Mouse (Mus musculus): ENCODE measurements around the gene Lztfl1. TPM values are rescaled to one million over a fixed set of nuclear protein-coding genes. Genes with fewer than 3 reads are reported as not detected.
"Not testable (repeated sequence)": the region's sequence is repeated elsewhere in the genome, so short reads cannot be mapped to it uniquely, and the experiment has no call there.

Gene Lztfl1
- total RNA-seq (2021) = 10 to 100 TPM; 19.6 to 20.0 TPM
- long read RNA-seq, experiment 1, full-length matches to known transcripts = 16 of 22 reads
- long read RNA-seq, experiment 1, partial matches to known transcripts = 1 of 22 reads
- long read RNA-seq, experiment 1, other reads (novel, unspliced or antisense) = 5 of 22 reads
- long read RNA-seq, experiment 2, full-length matches to known transcripts = 8 of 13 reads
- long read RNA-seq, experiment 2, partial matches to known transcripts = 4 of 13 reads
- long read RNA-seq, experiment 2, other reads (novel, unspliced or antisense) = 1 of 13 reads

- peak; percentile 97 for DNase-seq (ENCODE audit: low spot score)
These were observed at the start of gene Lztfl1 for GRCm38 (mm10) chr9:123717186-123718008. Lztfl1 (minus strand) TSS chr9:123717697.

DNA sequence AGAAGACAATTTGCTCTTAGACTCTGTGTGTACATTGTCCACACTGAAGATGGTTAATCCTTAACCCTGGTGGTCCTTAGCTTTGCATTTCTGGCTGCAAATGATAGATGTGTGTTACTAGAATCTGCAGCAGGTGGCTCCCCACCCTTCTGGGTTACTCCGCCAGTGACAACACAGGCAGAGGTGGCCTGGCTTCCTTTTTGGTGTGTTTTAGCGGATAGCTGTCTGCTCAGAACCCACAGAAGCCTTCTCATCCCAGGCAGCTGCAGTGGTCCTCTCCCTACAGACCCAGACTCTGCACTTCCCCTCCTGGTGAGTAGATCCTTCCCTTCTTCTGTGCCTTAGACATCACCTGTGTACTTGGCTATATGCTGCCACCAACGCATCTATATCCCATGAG lies 49.5 kb upstream of the Lztfl1 start:
- no peak for DNase-seq (ENCODE audit: low spot score)

DNA sequence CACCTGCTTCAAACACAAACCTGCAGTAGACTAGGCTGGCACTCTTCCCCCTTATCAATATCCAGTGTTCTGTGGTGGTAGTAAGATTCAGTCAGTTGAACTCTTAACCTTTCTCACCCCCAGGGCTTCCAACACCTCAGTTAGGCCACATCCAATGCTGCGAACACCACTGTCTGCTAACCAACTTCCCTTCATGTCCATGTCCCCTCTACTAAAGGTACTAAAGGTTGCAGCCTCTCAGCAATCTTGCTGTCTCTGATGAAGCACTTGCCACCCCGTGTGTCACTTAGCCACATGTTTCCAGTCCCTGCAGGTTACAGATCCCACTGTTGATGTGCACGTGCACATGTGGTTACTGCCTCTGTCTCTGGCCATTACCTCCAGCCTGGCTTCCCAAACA lies 46.3 kb upstream of the Lztfl1 start:
- DNase-seq (ENCODE audit: low spot score) = no peak

DNA sequence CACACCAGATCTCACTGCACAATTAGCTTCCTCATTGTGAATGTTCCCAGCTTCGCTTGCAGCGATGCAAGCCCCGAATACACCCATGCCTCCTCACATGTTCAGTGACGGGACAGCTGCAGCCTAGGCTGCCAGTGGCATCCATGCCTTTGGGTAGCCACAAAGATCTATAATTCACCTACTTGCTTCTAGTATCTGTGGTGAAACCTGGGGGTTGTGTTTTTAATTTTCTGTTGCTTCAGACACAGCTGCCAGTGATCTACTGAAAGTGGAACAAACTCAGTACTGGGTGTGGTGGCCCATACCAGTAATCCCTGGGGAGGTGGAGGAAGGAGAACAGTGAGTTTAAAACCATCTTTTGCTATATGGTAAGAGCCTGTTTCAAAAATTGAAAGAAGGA lies 45.4 kb upstream of the Lztfl1 start:
- peak; percentile 55 for DNase-seq (ENCODE audit: low spot score)

GRCm38 (mm10) chr9:123760806-123761205 lies 43.3 kb upstream of the Lztfl1 start:
- DNase-seq (ENCODE audit: low spot score) = no peak

DNA sequence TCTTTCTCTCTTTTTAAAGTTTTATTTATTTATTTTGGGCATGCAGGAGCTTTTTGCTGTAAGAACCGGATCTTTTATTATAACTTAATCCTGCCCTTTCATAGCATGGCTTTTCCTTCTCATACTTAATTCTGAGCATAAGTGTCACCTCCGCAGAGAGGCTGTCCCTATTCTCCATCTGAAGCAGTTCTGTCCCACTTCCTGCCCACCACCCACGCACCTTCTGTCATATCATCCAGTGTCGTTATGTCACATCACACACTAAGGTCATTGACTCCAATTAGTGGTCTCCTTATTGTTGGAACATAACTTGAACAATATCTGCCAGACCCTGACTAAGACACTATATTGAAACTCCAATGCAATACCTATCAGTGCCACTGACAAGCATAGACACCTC lies 41.1 kb upstream of the Lztfl1 start:
- no peak for DNase-seq (ENCODE audit: low spot score)

- no peak for DNase-seq (ENCODE audit: low spot score)
These were observed 40.7 kb upstream of the Lztfl1 start for GRCm38 (mm10) chr9:123758156-123758555.

DNA sequence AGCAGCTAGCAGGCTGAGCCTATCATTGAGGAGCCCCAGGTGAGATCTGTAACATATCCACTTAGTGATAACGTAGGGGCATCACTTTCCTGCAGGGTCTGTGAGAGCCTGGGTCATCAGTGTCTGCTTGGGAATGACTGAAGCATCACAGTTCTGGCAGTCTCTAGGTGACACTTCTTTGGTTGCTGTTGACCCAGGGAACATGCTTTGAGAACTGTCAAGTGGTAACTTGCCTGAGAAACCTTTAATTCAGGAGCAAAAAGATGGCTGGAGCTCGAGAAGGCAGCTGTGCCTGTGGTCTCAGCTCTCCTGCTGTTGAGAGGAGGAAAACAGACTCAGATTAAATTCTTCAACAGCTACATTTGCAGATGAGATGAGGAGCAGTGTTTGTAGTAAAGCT lies 39.8 kb upstream of the Lztfl1 start:
- no peak for DNase-seq (ENCODE audit: low spot score)

DNA sequence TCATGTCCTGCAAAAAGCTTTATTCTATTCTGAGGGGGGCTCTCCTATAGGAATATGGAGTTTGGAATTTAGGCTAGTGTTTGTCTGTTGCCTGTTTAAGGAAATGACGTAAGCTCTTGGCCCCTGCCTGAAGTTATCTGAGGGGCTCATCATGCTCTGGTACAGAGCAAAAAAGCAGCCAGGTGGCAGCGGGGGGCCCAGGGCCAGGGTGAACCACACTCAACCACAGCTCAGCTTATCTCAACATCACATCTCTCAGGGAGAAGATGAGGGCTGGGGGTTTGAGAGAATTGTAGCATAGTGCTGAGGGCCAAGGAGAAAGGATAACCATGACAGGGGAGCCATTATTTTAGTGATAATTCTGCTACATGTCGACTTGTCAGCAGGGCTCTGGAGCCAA lies 39.3 kb upstream of the Lztfl1 start:
- no peak for DNase-seq (ENCODE audit: low spot score)

DNA sequence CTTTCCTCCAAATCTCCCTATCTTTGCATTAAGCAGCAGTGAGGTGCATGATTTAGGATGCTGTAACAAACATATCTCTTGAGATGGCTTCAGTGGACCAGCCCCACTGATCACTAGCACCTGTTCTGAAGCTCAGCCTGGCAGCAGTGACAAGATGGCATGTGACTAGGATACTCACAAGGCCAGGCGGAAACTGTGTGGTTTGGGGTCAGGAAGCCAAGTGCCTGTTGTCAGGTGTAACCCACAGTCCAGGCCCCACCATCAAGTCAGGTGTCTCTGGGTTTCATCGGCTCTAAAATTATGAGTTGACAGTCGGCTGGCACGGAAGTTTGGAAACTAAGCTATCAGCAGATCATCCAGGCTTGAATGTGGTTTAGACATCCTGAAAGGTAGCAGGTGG lies 36.8 kb upstream of the Lztfl1 start:
- no peak for DNase-seq (ENCODE audit: low spot score)

- DNase-seq (ENCODE audit: low spot score) = not testable (repeated sequence)
These were observed 32.2 kb upstream of the Lztfl1 start for GRCm38 (mm10) chr9:123749687-123750086.

GRCm38 (mm10) chr9:123740799-123741198 lies 23.3 kb upstream of the Lztfl1 start:
- DNase-seq (ENCODE audit: low spot score) = no peak

GRCm38 (mm10) chr9:123734133-123734532 lies 16.6 kb upstream of the Lztfl1 start:
- no peak for DNase-seq (ENCODE audit: low spot score)

DNA sequence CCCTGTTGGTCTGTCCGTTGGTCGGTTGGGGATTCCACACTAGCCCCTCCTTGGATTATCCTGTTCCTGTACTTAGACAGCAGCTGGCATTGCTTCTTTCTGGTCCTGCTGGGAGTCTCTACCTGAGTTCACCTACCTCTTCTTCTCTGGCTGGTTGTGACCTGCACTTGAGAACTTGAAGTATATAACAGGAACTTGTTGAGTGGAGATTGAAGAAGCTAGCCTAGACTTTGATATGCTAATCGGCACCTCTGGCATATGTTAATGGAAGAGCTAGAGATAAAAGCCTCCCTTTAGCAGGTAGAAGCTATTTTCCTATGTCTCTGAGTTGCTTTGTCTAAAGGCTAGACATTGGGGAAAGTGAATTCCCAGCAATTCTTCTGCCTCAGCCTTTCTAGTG lies 13.8 kb upstream of the Lztfl1 start:
- no peak for DNase-seq (ENCODE audit: low spot score)

GRCm38 (mm10) chr9:123722737-123723493 lies 5.4 kb upstream of the Lztfl1 start:
- no peak for DNase-seq (ENCODE audit: low spot score)

DNA sequence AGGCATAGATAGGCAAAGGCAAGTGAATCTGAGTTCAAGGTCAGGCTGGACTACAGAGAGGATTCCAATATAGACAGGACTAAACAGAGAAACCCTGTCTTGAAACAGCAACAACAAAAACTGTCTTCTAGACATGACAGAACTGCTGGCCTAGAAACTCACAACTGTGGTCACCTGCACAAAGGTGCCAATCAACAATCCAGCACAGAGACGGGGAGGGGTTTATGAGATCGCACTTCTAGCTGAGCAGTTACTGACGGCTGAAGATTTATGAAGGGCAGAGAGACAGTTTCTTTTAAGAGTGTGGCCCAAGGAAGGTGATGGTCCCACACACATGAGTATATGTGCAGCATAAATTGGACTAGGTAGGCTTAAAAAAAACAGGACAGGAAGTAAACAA lies 1.2 kb downstream of the Lztfl1 start:
- DNase-seq (ENCODE audit: low spot score) = no peak

DNA sequence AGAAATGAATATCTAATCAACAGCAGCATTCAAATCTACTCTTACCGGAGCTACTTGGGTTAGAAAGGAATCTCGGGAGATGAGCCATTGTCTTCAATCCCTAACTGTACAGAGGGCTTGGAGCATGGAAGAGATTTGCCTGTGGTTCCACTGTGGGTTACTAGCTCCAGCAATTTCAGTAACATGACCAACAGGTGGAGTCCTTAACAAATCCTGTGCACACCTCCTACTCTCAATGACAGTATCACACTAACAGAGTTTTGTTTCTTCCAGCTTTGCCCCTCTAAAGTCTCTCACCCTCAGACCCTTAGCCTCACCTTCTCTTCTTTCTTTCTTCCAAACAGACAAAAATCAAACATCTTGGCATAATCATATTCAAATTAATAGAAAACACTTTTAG lies 4.4 kb downstream of the Lztfl1 start:
- no peak for DNase-seq (ENCODE audit: low spot score)

GRCm38 (mm10) chr9:123709226-123709625 lies 8.3 kb downstream of the Lztfl1 start:
- no peak for DNase-seq (ENCODE audit: low spot score)

- DNase-seq (ENCODE audit: low spot score) = no peak
These were observed 15.7 kb downstream of the Lztfl1 start for GRCm38 (mm10) chr9:123701822-123702221.

GRCm38 (mm10) chr9:123695634-123696302 lies 21.7 kb downstream of the Lztfl1 start:
- peak; percentile 7 for DNase-seq (ENCODE audit: low spot score)

GRCm38 (mm10) chr9:123688227-123688626 lies 29.3 kb downstream of the Lztfl1 start:
- no peak for DNase-seq (ENCODE audit: low spot score)

DNA sequence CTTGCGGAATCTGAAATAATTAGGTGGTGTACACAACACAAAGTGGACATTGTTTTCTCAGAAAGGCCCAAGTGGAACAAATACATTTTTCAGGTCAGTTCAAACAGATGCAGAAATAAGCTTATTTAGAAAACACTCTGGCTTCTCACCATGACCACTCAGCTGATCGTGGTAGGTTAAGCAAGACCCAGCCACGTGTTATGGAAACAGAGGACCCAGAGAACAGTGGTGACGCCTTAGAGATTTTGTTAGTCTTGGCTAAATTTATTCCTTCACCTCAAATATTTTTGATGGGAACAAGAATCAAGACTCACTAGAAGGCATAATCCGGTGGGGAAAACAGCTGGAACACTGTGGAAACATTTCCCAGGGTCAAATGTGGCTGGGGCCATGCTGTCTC lies 31.3 kb downstream of the Lztfl1 start:
- no peak for DNase-seq (ENCODE audit: low spot score)
